Mouse (Mus musculus) CD8-positive naive resting alpha-beta T cell, adult 2 months (primary cell): Measurements from ENCODE around the gene Zfp869.
"Not testable (repeated sequence)": the region's sequence is repeated elsewhere in the genome, so short reads cannot be mapped to it uniquely, and the experiment has no call there.

Source experiments
- DNase-seq, 2 experiments: peaks; one replicate each; pipeline ENCODE4 v3.0.0; 2022; ENCODE audit warnings: low read depth in 2 of 2, low spot score in 2 of 2

Zfp869 gene

DNA sequence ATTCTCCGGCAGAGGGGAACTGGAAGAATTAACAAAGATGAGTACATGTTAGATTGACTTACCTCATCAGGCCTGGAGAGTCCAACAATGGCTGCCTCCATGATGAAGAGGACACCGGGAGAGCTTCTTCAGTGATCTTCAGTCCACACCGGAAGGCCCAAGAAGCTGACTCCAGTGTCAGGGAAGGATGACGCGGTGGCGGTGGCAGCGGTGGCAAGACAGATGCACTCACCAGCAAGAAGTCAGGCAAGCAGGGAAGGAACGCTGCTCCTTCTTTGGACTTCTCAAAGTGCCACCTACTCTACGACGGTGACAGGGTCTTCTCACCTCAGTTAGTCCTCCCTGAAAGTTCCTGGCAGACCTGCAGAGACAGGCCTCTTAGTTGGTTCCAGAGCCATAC is at the start of gene Zfp869:
Zfp869 (minus strand) TSS at position 101 of the 400 bp plus-strand sequence.
- DNase-seq = not testable (repeated sequence)

- DNase-seq = no peak
Measured at GRCm38 (mm10) chr8:69758316-69758715, 47.8 kb upstream of the Zfp869 start.

DNA sequence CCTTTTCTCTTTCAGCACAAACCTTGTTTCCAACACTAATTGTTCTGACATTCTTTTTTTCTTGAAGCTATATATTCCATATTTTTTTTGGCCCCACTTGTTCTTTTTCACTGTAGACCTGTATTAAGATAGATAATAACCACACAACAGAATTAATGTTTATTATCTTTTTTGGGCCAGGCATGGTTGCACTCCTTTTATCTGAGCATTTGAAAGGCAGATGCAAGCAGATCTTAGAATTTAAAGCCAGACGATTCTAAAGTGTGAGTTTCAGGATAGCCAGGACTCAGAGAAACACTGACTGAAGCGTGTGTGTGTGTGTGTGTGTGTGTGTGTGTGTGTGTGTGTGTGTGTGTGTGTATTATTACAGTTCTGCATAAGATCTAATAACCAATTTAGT is 41.9 kb upstream of the Zfp869 start:
- DNase-seq = no peak

DNA sequence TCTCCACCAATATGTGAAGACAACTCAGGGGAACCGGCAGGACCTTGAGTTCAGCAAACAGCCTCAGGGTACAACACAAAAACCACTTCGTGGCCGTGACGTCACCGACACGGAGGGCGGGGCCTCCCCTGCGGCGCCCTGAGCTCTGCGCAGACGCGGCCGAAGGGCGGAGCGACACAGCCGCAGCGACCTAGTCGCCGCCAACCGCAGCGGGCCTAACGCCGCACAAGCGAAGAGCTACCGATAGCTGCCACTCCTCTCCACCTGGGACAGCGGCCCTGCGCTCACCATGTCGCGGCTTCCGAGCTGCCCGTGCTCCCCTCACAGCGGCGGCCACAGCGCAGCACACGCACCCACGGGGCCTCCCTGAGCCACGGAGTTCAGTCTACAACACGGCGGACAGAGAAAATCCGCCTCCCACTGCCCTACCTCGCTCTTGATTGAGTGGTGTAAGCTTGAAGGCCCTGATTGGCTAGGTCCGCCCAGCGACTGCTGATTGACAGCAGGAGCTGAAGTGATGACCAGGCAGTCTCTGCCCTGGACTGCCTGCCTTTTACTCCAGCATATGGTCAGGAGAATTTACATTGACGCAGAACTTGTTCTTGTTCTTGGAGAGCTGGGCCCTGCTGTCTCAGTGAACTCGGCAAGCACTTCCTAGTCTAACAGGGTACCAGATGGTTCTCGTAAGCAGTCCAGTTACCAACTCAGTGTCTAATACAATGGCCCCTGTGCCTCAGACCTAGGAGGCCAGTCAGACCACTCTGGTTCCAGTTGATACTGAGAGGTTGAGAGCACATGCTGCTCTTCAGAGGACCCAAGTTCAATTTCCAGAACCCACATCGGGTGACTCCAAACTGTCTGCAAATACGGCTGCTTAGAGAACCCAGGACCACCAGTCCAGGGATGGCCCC is 39.3 kb upstream of the Zfp869 start, which contains the start of gene Zfp963:
Zfp963 (minus strand) TSS at position 427 of the 911 bp plus-strand sequence.
- peak; percentile 94 to 98 for DNase-seq

- no peak for DNase-seq
Measured at GRCm38 (mm10) chr8:69741231-69741630, 30.7 kb upstream of the Zfp869 start.

DNA sequence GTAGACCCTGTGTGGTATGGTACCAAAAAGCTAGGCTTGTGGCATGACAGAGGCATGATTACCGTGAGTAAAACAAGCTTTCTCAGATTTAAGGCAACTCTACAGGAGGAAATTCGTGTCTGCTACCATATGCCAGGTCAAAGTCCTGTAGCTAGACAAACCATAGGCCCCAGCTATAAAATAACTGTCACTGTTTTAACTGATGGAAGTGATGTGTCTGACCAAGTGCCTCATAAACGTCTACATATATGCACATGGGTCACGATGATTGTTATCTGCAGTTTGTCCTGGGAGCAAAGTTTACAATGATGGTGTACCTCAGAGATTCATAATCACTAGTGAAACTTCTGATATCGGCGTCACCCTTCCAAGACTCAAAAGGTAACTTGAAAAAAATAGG is 30.2 kb upstream of the Zfp869 start:
- DNase-seq = no peak

- no peak for DNase-seq
Measured at GRCm38 (mm10) chr8:69735495-69735894, 25.0 kb upstream of the Zfp869 start.

DNA sequence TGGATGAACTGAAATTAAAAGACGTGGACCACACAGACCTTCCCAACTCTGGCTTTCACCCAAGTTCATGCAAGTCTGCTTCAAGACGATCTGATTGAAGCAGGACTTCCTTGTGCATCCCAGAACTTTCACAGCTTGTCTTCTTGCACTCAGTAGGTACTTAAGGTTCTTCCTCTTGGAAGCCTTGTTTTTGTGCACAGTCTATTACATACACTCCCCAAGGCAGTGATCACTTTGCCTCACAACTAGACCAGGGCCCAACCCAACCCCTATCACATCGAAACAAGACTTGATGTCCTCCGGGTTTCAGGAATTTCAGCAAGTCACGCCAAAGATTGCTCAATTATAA is 6.7 kb upstream of the Zfp869 start:
- DNase-seq = no peak

- peak; percentile 91 to 92 for DNase-seq
Measured at GRCm38 (mm10) chr8:69716403-69717231, 6.1 kb upstream of the Zfp869 start.

GRCm38 (mm10) chr8:69715366-69715765 is 4.8 kb upstream of the Zfp869 start:
- no peak for DNase-seq

- no peak for DNase-seq
Measured at GRCm38 (mm10) chr8:69713516-69713915, 3.0 kb upstream of the Zfp869 start.

GRCm38 (mm10) chr8:69701810-69702209 is 8.7 kb downstream of the Zfp869 start:
- DNase-seq = no peak

DNA sequence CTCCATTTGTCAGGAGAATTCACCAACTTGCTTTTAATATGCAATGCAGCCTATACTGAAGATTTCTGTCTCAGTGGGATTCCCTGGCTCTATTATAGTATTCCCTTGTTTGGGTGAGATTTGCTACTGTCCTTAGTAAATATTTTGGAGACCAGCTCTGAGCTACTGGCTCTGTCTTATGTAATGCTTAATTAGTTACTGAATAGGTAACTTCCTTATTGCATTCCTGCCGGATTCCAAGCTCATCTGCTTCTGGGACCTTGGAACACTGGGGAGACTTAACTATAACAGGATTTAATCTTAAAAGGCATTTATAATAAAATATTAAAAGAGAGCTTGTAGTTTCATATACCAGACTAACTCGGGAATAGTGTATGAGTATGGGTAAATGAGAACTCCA is 45.5 kb downstream of the Zfp869 start:
- not testable (repeated sequence) for DNase-seq

- DNase-seq = no peak
Measured at GRCm38 (mm10) chr8:69661294-69661693, 49.2 kb downstream of the Zfp869 start.
